Mouse (Mus musculus) CH12.LX (cell line): Measurements from ENCODE around the gene Depdc1b.

ENCODE experiments used
- CHD2 ChIP-seq: IDR thresholded peaks from 2 replicates; pipeline ENCODE4 v1.6.1; 2011; ENCODE audit warnings: low read length, improper control_type of control experiment
- CTCF ChIP-seq, 2 experiments: IDR thresholded peaks in 1 of 2; conservative IDR thresholded peaks in 1 of 2; 2 replicates each; pipeline ENCODE4 v1.5.1; 2011 to 2012; ENCODE audit warnings: low read depth in 2 of 2, low read length in 2 of 2, improper control_type of control experiment in 1 of 2, inconsistent platforms in 1 of 2, mild to moderate bottlenecking in 1 of 2, moderate library complexity in 1 of 2
- EP300 ChIP-seq: IDR thresholded peaks from 2 replicates; pipeline ENCODE4 v1.6.1; 2011; ENCODE audit warnings: low read length, improper control_type of control experiment
- JUND ChIP-seq: conservative IDR thresholded peaks from 2 replicates; pipeline ENCODE4 v1.6.1; 2011; ENCODE audit warnings: low read depth, low read length, improper control_type of control experiment
- MAFK ChIP-seq: IDR thresholded peaks from 2 replicates; pipeline ENCODE4 v1.6.1; 2011; ENCODE audit warnings: low read length, improper control_type of control experiment; ENCODE audit not compliant: insufficient replicate concordance
- MAX ChIP-seq: IDR thresholded peaks from 2 replicates; pipeline ENCODE4 v1.6.1; 2011; ENCODE audit warnings: low read length, improper control_type of control experiment
- MXI1 ChIP-seq: IDR thresholded peaks from 2 replicates; pipeline ENCODE4 v1.6.1; 2011; ENCODE audit warnings: mild to moderate bottlenecking, low read depth, low read length, improper control_type of control experiment
- NELFE ChIP-seq: IDR thresholded peaks from 2 replicates; pipeline ENCODE4 v1.6.1; 2011; ENCODE audit warnings: low read depth, low read length, improper control_type of control experiment
- NRF1 ChIP-seq: IDR thresholded peaks from 2 replicates; pipeline ENCODE4 v1.6.1; 2014; ENCODE audit warnings: low read depth, mild to moderate bottlenecking, inconsistent platforms, low read length, improper control_type of control experiment, moderate library complexity
- POLR2A ChIP-seq: IDR thresholded peaks from 2 replicates; pipeline ENCODE4 v1.6.1; 2011; ENCODE audit warnings: low read depth, mild to moderate bottlenecking, improper control_type of control experiment, low read length
- USF1 ChIP-seq: IDR thresholded peaks from 2 replicates; pipeline ENCODE4 v1.6.1; 2014; ENCODE audit warnings: low read depth, mild to moderate bottlenecking, inconsistent platforms, low read length, improper control_type of control experiment
- ZMIZ1 ChIP-seq: IDR thresholded peaks from 2 replicates; pipeline ENCODE4 v1.6.1; 2012; ENCODE audit warnings: low read depth, mild to moderate bottlenecking, inconsistent platforms, low read length, improper control_type of control experiment

- TF ChIP-seq POLR2A (0 out of 2 replicates have a peak, but pooled peaks have one; percentile 5), NELFE (no peak), CTCF (conservative IDR thresholded peaks at IDR 0.05 in 1 of 2, IDR thresholded peaks at IDR 0.05 in 1 of 2; ENCODE audit: low read depth in 2 of 2, low read length in 2 of 2) (no peak), MXI1 (no peak; the same call in 1 of the 2 replicates), ZMIZ1 (no peak), USF1 (no peak), MAFK (peak; percentile 74; the same call in 1 of the 2 replicates), EP300 (peak; percentile 68), CHD2 (no peak), NRF1 (no peak), JUND (peak; percentile 33; the same call in 1 of the 2 replicates), MAX (0 out of 2 replicates have a peak, but pooled peaks have one; percentile 23)
Measured at GRCm38 (mm10) chr13:108335257-108336003, 19.3 kb downstream of the Depdc1b start.
